Mouse (Mus musculus): Measurements from ENCODE around the gene Atxn10.

Atxn10 gene

DNA sequence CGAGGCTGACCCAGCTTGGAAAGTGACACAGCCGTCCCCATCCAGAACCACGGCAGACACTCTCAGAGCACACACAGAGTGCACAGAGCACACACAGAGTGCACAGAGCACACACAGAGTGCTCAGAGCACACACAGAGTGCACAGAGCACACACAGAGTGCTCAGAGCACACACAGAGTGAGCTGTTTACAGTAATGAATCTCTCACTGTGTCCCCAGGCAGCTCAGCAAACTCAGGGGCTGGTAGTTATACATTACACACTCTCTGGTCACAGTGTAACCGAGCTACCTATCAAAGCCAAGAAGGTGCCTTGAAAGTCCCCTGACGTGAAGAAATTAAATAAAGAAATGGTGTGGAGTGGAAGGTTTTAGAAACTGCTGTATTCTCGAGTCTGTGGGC is 133.4 kb downstream of the Atxn10 start:
- DNase-seq (ENCODE audit: low read depth, low spot score): no peak

DNA sequence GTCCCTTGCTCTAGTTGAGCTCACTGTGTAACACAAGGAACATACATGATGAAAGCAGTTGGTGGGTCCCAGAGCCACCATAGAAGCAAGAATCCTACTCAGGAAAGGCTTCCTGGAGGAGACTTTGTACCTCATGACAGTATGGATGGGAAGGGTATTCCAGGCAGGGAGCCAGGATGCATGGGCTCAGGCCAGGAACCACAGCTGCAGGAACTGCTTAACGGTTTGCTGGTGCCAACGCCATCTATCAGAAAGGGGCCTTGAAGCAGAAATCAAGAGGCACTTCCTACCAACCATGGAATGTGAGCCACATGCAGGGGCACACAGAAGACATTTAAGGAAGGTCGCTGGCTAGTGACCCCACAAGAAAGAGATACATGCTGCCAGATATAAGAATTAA is 138.7 kb downstream of the Atxn10 start:
- DNase-seq (ENCODE audit: low read depth, low spot score): no peak

DNA sequence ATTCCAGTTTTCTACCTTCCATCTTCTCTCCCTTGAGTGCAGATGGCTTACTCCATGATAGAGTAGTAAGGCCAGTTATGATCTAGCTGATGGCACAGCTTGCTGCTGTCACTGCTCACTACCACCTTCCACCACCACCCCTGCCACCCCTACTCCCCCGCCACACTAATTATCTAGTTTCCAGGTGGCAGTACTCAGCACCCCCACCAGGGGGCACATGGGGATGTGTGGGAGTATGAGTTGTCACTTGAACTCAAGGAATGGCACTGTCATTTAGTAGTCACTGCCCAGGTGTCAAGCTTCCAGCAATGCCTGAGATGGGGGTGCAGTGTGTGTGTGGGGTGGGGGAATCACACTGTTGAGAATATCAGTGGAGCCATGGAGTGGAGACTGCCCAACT is 141.5 kb downstream of the Atxn10 start:
- DNase-seq (ENCODE audit: low read depth, low spot score): peak; percentile 72

DNA sequence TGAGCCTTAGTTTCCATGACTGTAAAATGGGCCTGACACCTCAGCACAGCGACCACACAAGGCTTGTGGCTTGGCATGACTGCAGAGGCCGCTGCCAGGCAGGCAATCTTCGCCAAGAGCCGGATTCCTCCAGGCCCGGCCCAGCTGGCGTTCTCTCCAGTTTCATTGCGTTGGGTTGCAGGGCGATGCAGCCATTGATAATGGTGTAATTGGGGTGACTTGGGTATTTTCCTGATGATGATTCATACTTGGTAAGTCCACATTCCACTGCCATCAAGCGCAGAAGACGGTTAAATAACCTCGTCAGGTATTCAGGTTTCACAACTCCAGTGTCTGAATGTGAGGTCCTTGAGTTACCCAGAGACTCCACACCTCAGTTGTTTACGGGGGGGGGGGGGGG is 143.3 kb downstream of the Atxn10 start:
- no peak for DNase-seq (ENCODE audit: low read depth, low spot score)

DNA sequence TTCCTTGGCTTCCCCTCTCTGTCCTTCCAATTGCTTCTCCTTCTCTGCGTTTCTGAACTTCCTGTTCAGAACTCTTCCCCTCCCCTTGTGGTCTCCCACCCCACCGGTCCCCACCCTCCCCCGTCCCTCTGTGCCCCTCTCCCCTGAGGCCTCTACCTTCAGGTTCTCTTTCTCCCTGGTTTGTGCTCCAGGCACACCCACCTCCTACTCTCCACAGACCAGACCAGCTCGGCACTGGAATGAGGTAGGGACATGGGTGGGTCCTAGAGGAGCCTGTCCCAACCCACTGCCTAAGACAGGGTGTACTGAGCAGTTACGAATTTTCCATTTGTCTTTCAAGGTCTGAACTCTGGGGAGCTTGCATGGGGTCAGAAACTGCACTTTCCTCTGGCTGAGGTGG is 143.9 kb downstream of the Atxn10 start:
- no peak for DNase-seq (ENCODE audit: low read depth, low spot score)

DNA sequence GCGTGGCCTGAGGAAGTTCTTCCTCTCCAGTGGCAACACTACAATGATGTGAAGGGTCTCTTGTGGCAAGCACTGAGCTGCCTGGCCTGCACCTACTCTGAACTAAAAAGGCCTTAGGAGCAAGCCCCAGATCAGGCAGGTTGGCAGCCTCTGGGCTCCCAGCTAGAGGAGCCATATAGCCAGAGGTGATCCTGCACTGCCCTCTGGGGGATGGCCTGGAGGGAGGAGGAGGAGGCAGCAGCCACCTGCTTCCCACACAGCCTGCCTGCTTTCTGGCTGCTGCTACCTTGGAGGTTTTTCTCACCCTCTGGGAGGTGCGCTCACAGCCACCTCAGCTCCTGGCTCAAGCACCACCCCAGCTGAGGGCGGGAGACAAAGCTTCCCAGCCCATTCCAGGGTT is 144.6 kb downstream of the Atxn10 start:
- DNase-seq (ENCODE audit: low read depth, low spot score): peak; percentile 15

DNA sequence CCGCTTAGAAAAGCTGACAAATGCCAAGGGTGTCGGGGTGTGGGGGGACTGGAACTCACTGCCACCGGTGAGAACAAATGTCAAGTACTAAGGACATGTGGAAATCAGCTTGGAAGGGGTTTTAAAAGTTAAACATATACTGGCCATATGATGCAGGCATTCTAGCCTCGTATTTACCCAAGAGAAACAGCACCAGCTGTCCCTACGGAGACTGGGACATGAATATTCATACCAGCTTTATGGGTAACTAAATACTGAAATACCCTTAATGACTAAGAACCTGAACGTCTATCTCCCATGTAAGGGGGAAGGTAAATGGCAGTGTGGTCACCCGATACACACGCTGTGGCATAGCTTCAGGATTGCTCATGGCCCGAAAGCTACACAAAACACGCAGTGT is 152.9 kb downstream of the Atxn10 start:
- no peak for DNase-seq (ENCODE audit: low read depth, low spot score)

DNA sequence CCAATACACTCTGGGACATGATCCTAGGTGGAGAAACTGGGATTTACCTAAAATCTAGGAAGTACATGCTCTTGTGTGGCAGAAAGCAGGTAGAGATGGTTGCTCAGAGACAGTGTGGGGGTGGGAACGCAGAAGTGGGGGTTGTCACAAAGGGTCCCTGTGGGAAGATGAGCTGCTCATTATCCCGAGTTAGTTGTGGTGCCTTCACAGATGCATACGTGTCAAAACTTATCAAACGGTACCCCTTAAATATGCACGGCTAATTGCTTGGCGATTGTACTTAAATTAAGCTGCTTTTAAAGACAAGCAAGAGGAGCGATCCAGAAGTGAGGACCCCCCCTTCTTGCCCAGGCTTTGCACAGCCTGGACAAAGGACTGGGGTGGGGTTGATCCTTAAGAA is 153.7 kb downstream of the Atxn10 start:
- no peak for DNase-seq (ENCODE audit: low read depth, low spot score)

DNA sequence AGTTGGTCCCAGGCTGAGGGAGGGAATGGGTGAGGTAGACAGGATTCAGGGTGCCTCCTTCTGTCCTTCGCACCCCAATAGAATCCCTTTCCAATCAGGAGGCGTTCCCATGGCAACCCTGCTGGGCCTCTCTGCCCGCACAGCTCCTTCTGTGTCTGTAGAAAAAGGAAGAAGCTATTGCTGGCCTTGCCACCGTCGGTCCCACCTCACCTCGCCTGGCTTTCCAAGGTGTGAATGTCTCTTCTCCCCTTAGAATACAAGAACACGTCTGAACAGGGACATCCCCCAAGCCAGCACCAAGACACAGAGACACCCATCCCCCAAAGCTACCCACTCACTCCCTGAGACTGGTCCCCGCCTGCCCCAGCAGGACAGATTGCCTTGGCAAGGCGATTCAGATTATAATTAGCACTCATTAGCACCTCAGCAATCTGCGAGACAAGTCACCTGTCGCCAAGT is 158.1 kb downstream of the Atxn10 start:
- DNase-seq (ENCODE audit: low read depth, low spot score): no peak

DNA sequence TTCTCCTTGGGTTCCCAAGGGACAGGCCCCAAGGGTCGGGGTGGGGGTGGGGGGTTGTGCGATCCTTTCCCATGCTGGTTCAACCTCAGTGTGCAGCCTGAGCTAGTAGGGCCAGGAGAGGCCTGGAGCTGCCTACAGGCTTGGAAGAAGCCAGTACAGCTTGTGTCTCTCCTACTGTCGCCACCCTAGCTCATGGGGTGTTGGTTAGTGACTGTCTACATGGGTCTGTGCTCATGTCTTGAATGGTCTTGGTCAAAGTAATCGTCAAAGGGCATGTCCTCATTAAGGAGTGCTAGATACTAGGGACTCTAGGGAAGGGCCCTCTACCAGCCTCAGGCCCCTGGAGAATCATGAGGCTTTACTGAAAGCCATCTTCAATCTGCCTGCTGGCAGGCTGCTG is 161.5 kb downstream of the Atxn10 start:
- no peak for DNase-seq (ENCODE audit: low read depth, low spot score)

DNA sequence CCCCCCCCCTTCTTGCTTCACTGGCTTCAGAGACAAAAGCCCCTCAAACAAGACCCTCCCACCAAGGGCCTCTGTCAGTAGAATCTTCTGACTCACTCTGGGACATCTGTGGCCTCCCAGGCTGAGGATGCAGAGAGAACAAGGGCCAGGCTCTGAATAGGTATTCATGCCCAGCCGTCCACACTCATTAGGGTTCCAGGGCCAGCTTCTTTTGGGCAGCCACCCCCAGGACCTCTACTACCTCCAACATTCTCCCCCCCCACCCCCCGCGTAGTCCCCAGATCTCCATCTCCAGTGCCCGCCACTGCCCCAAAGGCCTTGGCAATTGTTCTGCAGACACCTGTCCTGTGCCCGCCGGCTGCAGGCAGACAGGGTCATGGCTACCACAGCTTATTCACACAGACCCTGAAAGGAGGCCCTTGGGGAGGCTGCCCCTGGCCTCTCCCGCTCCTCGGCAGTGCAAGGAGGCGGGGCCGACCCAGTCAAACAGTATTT is 162.0 kb downstream of the Atxn10 start:
- no peak for DNase-seq (ENCODE audit: low read depth, low spot score)

DNA sequence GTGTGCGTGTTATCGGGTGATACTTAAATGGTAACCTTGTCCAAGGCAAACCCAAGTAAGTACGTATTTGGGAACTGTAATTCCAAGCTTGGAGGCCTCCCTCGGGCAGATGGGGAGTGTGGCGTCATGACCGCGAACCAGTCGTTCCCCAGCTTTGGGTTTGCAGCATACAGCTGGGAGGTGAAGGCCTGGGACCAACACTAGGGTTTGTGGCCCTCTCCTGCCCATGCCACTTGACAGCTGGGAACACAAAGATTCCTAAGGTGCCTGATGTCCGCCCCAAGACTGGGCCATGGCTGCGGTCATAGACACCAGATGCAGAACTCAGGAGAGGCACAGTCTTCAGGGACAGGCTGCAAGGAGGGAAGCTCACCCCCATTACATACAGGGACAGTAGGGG is 164.2 kb downstream of the Atxn10 start:
- DNase-seq (ENCODE audit: low read depth, low spot score): no peak

DNA sequence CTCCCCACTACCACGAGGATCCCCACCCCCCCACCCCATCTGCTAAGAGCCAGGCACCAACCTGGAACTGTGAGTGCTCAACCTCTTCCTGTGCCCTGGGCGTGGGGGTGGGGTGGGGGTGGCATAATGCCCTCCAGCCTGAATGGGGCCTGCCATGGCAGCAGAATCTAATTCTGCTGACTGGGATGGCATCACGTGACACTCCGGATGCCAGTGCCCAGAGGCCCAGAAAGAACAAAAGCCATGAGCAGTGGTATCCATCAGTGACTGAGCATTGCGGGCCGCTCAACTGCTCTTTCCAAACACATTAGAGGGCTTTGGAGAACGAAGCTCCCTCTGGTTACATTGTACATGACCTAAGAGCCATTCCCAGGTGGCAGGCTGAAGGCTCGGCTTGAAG is 167.1 kb downstream of the Atxn10 start, which contains the start of gene 7530416G11Rik:
7530416G11Rik (minus strand) TSS at position 101 of the 400 bp plus-strand sequence.
- DNase-seq (ENCODE audit: low read depth, low spot score): no peak

DNA sequence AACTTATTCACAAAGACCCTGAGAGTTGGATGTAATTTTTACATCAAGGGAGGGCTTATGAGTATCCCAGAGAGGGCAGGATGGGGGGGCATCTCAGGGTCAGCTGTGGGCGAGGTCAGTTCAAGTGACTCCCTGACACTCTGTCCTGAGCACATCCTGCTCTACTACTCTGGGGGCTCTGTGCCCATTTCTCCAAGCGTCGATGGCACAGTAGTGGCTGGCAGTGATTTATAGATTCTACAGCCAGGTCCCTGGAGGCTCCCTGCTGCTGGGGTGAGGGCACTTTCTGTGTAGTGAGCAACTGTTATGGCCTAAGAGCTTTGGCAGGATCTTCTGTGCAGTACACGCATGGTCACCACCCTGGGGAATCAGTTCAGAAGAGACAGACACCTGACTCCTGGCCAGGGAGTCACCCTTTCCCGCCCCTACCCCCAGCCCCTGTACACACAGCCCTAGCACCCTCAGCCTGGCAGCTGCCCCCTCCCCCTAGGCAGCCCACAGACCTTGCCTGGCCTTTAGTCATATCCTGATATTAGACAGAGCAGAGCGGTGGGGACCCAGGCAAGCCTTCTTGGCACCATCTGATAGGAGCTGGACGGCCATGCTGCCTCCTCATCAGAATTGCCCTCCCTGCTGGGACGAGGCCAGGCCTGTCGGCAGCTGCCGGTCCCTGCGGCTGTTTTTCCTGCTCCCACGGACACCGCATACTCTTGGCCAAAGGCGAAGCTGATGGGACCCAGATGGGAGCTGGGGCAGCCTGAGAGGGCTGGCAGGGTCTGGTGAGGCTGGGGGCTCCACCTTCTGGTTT is 169.3 kb downstream of the Atxn10 start:
- no peak for DNase-seq (ENCODE audit: low read depth, low spot score)

DNA sequence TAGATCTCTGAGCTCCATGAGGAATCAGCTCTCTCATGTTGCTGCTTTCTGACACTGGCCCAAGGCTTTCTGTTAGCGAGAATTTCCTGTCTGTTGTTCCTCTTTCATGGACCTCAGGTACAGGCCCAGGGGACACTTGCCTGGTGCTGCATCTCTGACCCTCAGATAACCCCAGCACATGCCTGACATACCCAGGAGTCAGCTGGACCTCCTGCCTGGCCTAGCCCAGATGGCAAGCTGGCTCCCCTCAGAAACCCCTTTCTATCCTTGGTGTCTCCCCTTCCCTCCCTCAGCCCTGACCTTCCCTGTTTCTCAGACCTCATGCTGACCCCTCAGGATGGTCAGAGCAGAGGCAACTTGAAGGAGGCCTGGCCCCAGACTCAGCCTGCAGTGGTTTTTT is 170.6 kb downstream of the Atxn10 start:
- DNase-seq (ENCODE audit: low read depth, low spot score): no peak

DNA sequence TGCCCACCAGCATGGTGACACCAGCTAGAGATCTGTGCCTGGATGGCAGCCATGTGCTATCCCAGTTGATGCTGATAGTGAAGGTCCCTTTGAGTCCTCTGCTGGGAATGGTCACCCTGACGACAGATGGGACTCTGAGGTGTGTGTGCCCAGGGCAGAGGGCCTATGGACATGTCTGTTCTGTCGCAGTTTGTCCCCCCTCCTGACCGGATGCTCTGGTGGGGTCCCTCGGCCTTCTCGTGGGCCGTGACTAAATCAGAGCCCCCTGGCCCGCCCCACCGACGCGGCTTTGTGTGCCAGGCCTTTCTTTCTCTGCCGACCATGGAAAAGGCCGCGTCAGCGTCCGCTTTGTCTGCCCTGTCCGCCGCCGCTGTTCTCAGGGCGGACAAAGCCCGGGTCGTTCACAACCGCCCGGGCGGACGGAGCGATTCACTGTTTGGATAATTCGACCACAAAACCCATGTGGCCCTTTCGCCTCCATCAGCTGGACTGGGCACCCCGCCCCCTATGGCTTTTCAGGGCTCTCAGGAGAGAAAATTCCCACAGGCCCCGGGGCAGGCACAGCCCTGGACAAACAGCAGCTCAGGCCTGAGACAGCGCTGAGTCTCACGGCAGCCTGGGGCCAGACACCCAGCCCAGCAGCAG is 171.4 kb downstream of the Atxn10 start:
- no peak for DNase-seq (ENCODE audit: low read depth, low spot score)
